Mouse (Mus musculus) kidney, embryonic 15.5 days (tissue): ENCODE measurements around the gene Samd5. TPM values are rescaled to one million over a fixed set of nuclear protein-coding genes. Genes with fewer than 3 reads are reported as not detected.
A peak's percentile ranks its signal among the peaks of the same experiment; 100 is the strongest.

ENCODE experiments used
- ATAC-seq: fragments of 200-750 bp; cut with Nextera tagmentation; replicated peaks from 2 replicates; pipeline ENCODE4 v1.8.0; 2017; ENCODE audit warnings: moderate TSS enrichment; ENCODE audit not compliant: low FRiP score
- H3K27ac ChIP-seq: fragments of 300-500 bp; sonication (generic); 2 replicates; pipeline ENCODE4 v1.5.1; 2015; ENCODE audit warnings: mild to moderate bottlenecking, inconsistent platforms
- H3K27me3 ChIP-seq: fragments of 300-500 bp; sonication (generic); 2 replicates; pipeline ENCODE4 v1.6.1; 2015; ENCODE audit warnings: inconsistent platforms
- H3K36me3 ChIP-seq: fragments of 300-500 bp; sonication (generic); 2 replicates; pipeline ENCODE4 v1.6.1; 2015; ENCODE audit warnings: inconsistent platforms
- H3K4me1 ChIP-seq: fragments of 300-500 bp; sonication (generic); 2 replicates; pipeline ENCODE4 v1.6.1; 2015; ENCODE audit warnings: inconsistent platforms
- H3K4me2 ChIP-seq: fragments of 300-500 bp; sonication (generic); 2 replicates; pipeline ENCODE4 v1.6.1; 2015; ENCODE audit warnings: moderate library complexity, mild to moderate bottlenecking, inconsistent platforms
- H3K4me3 ChIP-seq: fragments of 300-500 bp; sonication (generic); replicated peaks from 2 replicates; pipeline ENCODE4 v1.5.1; 2015; ENCODE audit warnings: mild to moderate bottlenecking, inconsistent platforms
- H3K9ac ChIP-seq: fragments of 300-500 bp; sonication (generic); 2 replicates; pipeline ENCODE4 v1.6.1; 2015; ENCODE audit warnings: mild to moderate bottlenecking, inconsistent platforms
- H3K9me3 ChIP-seq: fragments of 300-500 bp; sonication (generic); replicated peaks from 2 replicates; pipeline ENCODE4 v1.6.1; 2016; ENCODE audit warnings: inconsistent platforms
- WGBS: fragments of 180-500 bp; shearing (Covaris S2); methylation state at CpG from one replicate; pipeline ENCODE4 v1.1.7; 2015; ENCODE audit warnings: mixed read lengths; 5-methylcytosine and 5-hydroxymethylcytosine counted together
- polyA plus RNA-seq: library from polyadenylated mRNA; unstranded; fragments of >200 nt; fragmentation: Nextera tagmentation; extraction: Ambion mirVana; gene quantifications from 2 replicates; pipeline ENCODE4 v1.2.1, GENCODE M21; 2015

The Samd5 gene
- polyA plus RNA-seq, 1 experiment from 2014 or later: 4.1 TPM

DNA sequence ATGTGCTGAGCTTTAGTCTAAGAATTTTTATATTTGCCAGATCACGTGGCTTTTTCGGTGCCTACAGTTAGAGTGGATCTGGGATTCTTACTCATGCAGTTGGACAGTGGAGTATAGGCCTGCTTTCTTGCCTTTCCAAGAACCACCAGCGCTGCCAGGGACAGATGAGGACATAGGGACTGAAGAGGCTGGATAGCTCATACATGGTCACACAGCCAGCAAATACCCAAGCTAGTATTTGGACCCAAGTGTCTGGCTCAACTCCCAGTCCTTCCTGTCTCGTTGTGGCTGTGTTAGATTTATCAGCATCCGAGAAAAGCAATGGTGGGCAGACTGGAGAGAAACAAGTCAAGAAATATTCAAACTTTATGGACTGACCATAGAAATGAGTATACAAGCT, 72.2 kb downstream of the Samd5 start:
- Histone ChIP-seq H3K36me3 (no peaks in the 10 kb centered on the region), H3K9me3 (no peaks in the 10 kb centered on the region), H3K27ac (no peak overlapping the region), H3K4me3 (no peak overlapping the region), H3K9ac (no peak overlapping the region), H3K4me1 (no peaks in the 10 kb centered on the region), H3K27me3 (no peaks in the 10 kb centered on the region), H3K4me2 (no peak overlapping the region)
- 73% methylated on average over 5 of the region's 5 CpGs for WGBS
- ATAC-seq: no peak

- Histone ChIP-seq H3K9ac (no peak overlapping the region), H3K36me3 (no peaks in the 10 kb centered on the region), H3K27ac (no peak overlapping the region), H3K4me1 (no peaks in the 10 kb centered on the region), H3K27me3 (no peaks in the 10 kb centered on the region), H3K4me2 (no peak overlapping the region), H3K4me3 (no peak overlapping the region), H3K9me3 (no peaks in the 10 kb centered on the region)
- ATAC-seq: no peak
- WGBS: 90% methylated on average over 4 of the region's 4 CpGs
These were observed 72.6 kb downstream of the Samd5 start for GRCm38 (mm10) chr10:9602389-9602788.

- 84% methylated on average over 5 of the region's 5 CpGs for WGBS
These were observed 78.8 kb downstream of the Samd5 start for GRCm38 (mm10) chr10:9596228-9596627.

GRCm38 (mm10) chr10:9594666-9595065, 80.3 kb downstream of the Samd5 start:
- WGBS: 85% methylated on average over 4 of the region's 4 CpGs
- Histone ChIP-seq H3K27ac (no peak overlapping the region), H3K4me1 (no peaks in the 10 kb centered on the region), H3K27me3 (no peaks in the 10 kb centered on the region), H3K9ac (no peak overlapping the region), H3K4me2 (no peak overlapping the region), H3K9me3 (no peaks in the 10 kb centered on the region), H3K36me3 (no peaks in the 10 kb centered on the region), H3K4me3 (no peak overlapping the region)
- ATAC-seq: no peak

More at GRCm38 (mm10) chr10:9596228-9596627, 78.8 kb downstream of the Samd5 start:
- Histone ChIP-seq H3K4me2 (no peak overlapping the region), H3K27me3 (no peaks in the 10 kb centered on the region), H3K4me3 (no peak overlapping the region), H3K27ac (no peak overlapping the region), H3K9me3 (no peaks in the 10 kb centered on the region), H3K36me3 (no peaks in the 10 kb centered on the region), H3K9ac (no peak overlapping the region), H3K4me1 (no peaks in the 10 kb centered on the region)
- ATAC-seq: no peak

- H3K36me3 ChIP-seq: no peaks in the 10 kb centered on the region
- H3K4me1 ChIP-seq: no peaks in the 10 kb centered on the region
- H3K27me3 ChIP-seq: no peaks in the 10 kb centered on the region
- no peak overlapping the region for H3K4me2 ChIP-seq
- no peak overlapping the region for H3K4me3 ChIP-seq
- 94% methylated on average over 2 of the region's 2 CpGs for WGBS
- H3K27ac ChIP-seq: no peak overlapping the region
- H3K9ac ChIP-seq: no peak overlapping the region
- no peaks in the 10 kb centered on the region for H3K9me3 ChIP-seq
- ATAC-seq: no peak
These were observed 84.4 kb downstream of the Samd5 start for GRCm38 (mm10) chr10:9590606-9591005.

DNA sequence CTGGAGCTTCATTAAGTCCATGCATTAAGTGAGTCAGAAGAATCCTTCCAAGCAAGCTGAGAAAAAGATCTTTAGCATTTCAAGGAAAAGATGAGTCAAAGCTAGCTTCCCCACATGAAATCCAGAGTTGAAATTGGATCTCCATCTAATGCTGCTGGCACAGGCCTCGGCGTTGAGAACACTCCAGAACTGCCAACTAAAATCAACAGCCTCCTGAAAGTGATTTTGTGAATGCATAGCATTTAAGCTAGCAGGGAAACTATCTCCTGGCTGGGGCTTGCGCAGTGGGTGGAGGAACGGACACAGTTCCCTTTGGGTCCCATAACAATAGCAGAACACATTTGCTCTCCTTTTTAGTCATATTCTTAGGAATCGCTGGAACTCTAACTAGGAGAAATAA, 88.7 kb downstream of the Samd5 start:
- 71% methylated on average over 5 of the region's 5 CpGs for WGBS
- Histone ChIP-seq H3K27me3 (no peaks in the 10 kb centered on the region), H3K36me3 (no peaks in the 10 kb centered on the region), H3K4me2 (no peak overlapping the region), H3K27ac (no peak overlapping the region), H3K4me3 (no peak overlapping the region), H3K9ac (no peak overlapping the region), H3K9me3 (no peaks in the 10 kb centered on the region), H3K4me1 (no peaks in the 10 kb centered on the region)
- no peak for ATAC-seq

GRCm38 (mm10) chr10:9579374-9579773, 95.6 kb downstream of the Samd5 start:
- 90% methylated on average over 5 of the region's 5 CpGs for WGBS
- Histone ChIP-seq H3K27ac (no peak overlapping the region), H3K4me2 (no peak overlapping the region), H3K4me3 (no peak overlapping the region), H3K27me3 (no peaks in the 10 kb centered on the region), H3K4me1 (no peaks in the 10 kb centered on the region), H3K9ac (no peak overlapping the region), H3K36me3 (no peaks in the 10 kb centered on the region), H3K9me3 (no peaks in the 10 kb centered on the region)
- ATAC-seq: no peak

GRCm38 (mm10) chr10:9575605-9576004, 99.4 kb downstream of the Samd5 start:
- Histone ChIP-seq H3K9ac (no peak overlapping the region), H3K27me3 (no peaks in the 10 kb centered on the region), H3K27ac (no peak overlapping the region), H3K4me3 (no peak overlapping the region), H3K36me3 (no peaks in the 10 kb centered on the region), H3K9me3 (no peaks in the 10 kb centered on the region), H3K4me1 (no peaks in the 10 kb centered on the region), H3K4me2 (no peak overlapping the region)
- peak; percentile 52; the same call in 1 of the 2 replicates for ATAC-seq
- 37% methylated on average over 4 of the region's 4 CpGs for WGBS

DNA sequence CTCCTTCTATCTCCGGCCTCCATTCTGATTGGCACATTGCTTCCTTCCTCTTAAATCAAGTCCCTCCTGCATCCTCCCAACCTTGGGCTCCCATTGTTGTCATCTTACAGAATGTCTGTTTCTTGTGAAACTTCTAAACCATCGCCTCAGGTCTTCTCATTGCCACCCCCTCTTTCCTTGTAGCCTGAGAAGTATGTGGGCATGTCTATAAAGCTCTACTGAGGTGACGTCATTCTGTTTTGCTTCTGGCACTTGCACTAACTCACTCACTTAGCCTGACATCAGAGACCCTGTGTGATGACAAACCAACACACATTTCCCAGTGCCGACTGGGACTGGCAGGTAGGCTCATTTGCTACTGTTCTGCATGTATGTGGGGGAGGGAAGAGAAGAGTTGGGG, 100.9 kb downstream of the Samd5 start:
- Histone ChIP-seq H3K27me3 (no peaks in the 10 kb centered on the region), H3K36me3 (no peaks in the 10 kb centered on the region), H3K9ac (no peak overlapping the region), H3K4me1 (no peaks in the 10 kb centered on the region), H3K4me2 (no peak overlapping the region), H3K9me3 (no peaks in the 10 kb centered on the region), H3K27ac (no peak overlapping the region), H3K4me3 (no peak overlapping the region)
- 69% methylated on average over 4 of the region's 4 CpGs for WGBS
- ATAC-seq: no peak

Other genes with a start within 250 kb of the Samd5 start
- 3.6 and 5.3 TPM in 2 replicates for gene Stxbp5, start 225.9 kb upstream of the Samd5 start, polyA plus RNA-seq